Mouse (Mus musculus) C2C12 (cell line): ENCODE results near the gene Pank1. TPM values are rescaled to one million over a fixed set of nuclear protein-coding genes. Genes with fewer than 3 reads are reported as not detected.

ENCODE experiments used
- H3K27me3 ChIP-seq: one replicate; pipeline ENCODE4 v1.6.1; 2011; ENCODE audit not compliant: control insufficient read depth, insufficient read depth, insufficient read length
- H3K36me3 ChIP-seq: one replicate; pipeline ENCODE4 v1.6.1; 2011; ENCODE audit not compliant: control insufficient read depth, insufficient read depth
- H3K4me3 ChIP-seq: one replicate; pipeline ENCODE4 v1.5.1; 2011; ENCODE audit warnings: mild to moderate bottlenecking, control low read depth; ENCODE audit not compliant: poor library complexity, insufficient read depth, severe bottlenecking
- H3K79me2 ChIP-seq: one replicate; pipeline ENCODE4 v1.6.1; 2011; ENCODE audit not compliant: control insufficient read depth, insufficient read depth
- H3K79me3 ChIP-seq: one replicate; pipeline ENCODE4 v1.6.1; 2011; ENCODE audit warnings: low read depth, control low read depth
- H3ac ChIP-seq: one replicate; pipeline ENCODE3; 2011; ENCODE audit warnings: low read depth; ENCODE audit not compliant: control insufficient read depth, insufficient read length
- CEBPB ChIP-seq: IDR thresholded peaks from one replicate; pipeline ENCODE4 v1.6.1; 2011; ENCODE audit warnings: low read depth, mild to moderate bottlenecking, control low read depth, moderate library complexity
- CTCF ChIP-seq: IDR thresholded peaks from one replicate; pipeline ENCODE4 v1.5.1; 2011; ENCODE audit not compliant: control insufficient read depth, insufficient read depth, insufficient read length
- FOSL1 ChIP-seq: IDR thresholded peaks from one replicate; pipeline ENCODE4 v1.8.0; 2011; ENCODE audit warnings: mild to moderate bottlenecking, low read length; ENCODE audit not compliant: poor library complexity, insufficient read depth, severe bottlenecking
- MAX ChIP-seq: IDR thresholded peaks from one replicate; pipeline ENCODE4 v1.6.1; 2011; ENCODE audit warnings: mild to moderate bottlenecking, control low read depth
- MYOD1 ChIP-seq: IDR thresholded peaks from one replicate; pipeline ENCODE4 v1.6.1; 2011; ENCODE audit warnings: low read depth; ENCODE audit not compliant: control insufficient read depth, insufficient read length
- MYOG ChIP-seq: IDR thresholded peaks from one replicate; pipeline ENCODE4 v1.6.1; 2011; ENCODE audit not compliant: control insufficient read depth, insufficient read length; ENCODE audit errors: extremely low read depth
- USF1 ChIP-seq: IDR thresholded peaks from one replicate; pipeline ENCODE4 v1.6.1; 2011; ENCODE audit warnings: low read depth, mild to moderate bottlenecking, control low read depth, moderate library complexity
- long read RNA-seq, 2 experiments: library from polyadenylated mRNA; unstranded; transcript quantifications; one replicate each; pipeline ENCODE4 v2.0.0; 2019 to 2020
- polyA plus RNA-seq: library from polyadenylated mRNA; unstranded; fragments of >200 nt; fragmentation: generic; extraction: Trizol; gene quantifications from one replicate; pipeline ENCODE4 v1.2.1, GENCODE M21; 2012; ENCODE audit warnings: missing spikeins

Pank1 gene
- 5.1 TPM for polyA plus RNA-seq
- long read RNA-seq, experiment 1, full-length matches to known transcripts: 3 of 7 reads
- long read RNA-seq, experiment 1, partial matches to known transcripts: 3 of 7 reads
- long read RNA-seq, experiment 1, other reads (novel, unspliced or antisense): 1 of 7 reads
- long read RNA-seq, experiment 2, partial matches to known transcripts: 1 of 3 reads
- long read RNA-seq, experiment 2, other reads (novel, unspliced or antisense): 2 of 3 reads

- peak within 1 kb of the TSS; percentile 97 for H3ac ChIP-seq
- no peak for TF ChIP-seq CTCF
- TF ChIP-seq MAX: peak; percentile 17
Observed at GRCm38 (mm10) chr19:34878603-34879541, at the start of gene Pank1. TSS of gene Pank1 (minus strand) at chr19:34879455.

GRCm38 (mm10) chr19:34922603-34922963 lies 43.3 kb upstream of the Pank1 start:
- peaks cover 37% of the 10 kb centered on the region for H3K79me3 ChIP-seq
- peak overlapping the region; percentile 98 for H3K4me3 ChIP-seq
- TF ChIP-seq FOSL1: no peak
- TF ChIP-seq USF1: peak; percentile 79
- peaks cover 26% of the 10 kb centered on the region for H3K36me3 ChIP-seq
- H3K79me2 ChIP-seq: peaks cover 55% of the 10 kb centered on the region
- peak overlapping the region; percentile 98 for H3ac ChIP-seq
- H3K27me3 ChIP-seq: no peaks in the 10 kb centered on the region

More at GRCm38 (mm10) chr19:34878603-34879541, at the start of gene Pank1:
- Histone ChIP-seq H3K4me3 (peak within 1 kb of the TSS; percentile 63), H3K36me3 (no peaks in the 10 kb centered on the region), H3K27me3 (no peaks in the 10 kb centered on the region), H3K79me3 (peaks cover 20% of the 10 kb centered on the region), H3K79me2 (peaks cover 51% of the 10 kb centered on the region)

- Histone ChIP-seq H3ac (peak within 1 kb of the TSS; percentile 98), H3K79me2 (peaks cover 49% of the 10 kb centered on the region), H3K79me3 (peaks cover 37% of the 10 kb centered on the region), H3K27me3 (no peaks in the 10 kb centered on the region), H3K36me3 (peaks cover 24% of the 10 kb centered on the region), H3K4me3 (peak within 1 kb of the TSS; percentile 98)
- TF ChIP-seq FOSL1 (no peak), CTCF (no peak), CEBPB (no peak), MYOD1 (no peak)
Observed at GRCm38 (mm10) chr19:34921652-34922602, 42.7 kb upstream of the Pank1 start, which contains the start of gene Kif20b. TSS of gene Kif20b (plus strand) at chr19:34922361.

DNA sequence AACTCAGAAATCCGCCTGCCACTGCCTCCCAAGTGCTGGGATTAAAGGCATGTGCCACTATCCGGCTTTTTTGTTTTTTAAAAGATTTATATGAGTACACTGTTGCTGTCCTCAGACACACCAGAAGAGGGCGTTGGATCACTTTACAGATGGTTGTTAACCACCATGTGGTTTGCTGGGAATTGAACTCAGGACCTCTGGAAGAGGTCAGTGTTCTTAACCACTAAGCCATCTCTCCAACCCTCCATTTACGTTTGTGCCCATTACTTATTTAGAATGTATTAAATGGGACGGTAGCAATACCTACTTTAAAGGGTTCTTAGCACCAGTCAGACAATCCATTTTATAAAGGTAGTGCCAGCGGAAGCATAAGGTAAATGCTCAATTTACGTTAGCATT lies 42.0 kb upstream of the Pank1 start:
- H3K27me3 ChIP-seq: no peaks in the 10 kb centered on the region
- peaks cover 19% of the 10 kb centered on the region for H3K36me3 ChIP-seq
- TF ChIP-seq CEBPB (no peak), MYOG (no peak), MYOD1 (no peak), USF1 (no peak), MAX (no peak), FOSL1 (no peak), CTCF (no peak)
- peaks cover 42% of the 10 kb centered on the region for H3K79me2 ChIP-seq
- H3K79me3 ChIP-seq: peaks cover 37% of the 10 kb centered on the region
- H3K4me3 ChIP-seq: peak overlapping the region; percentile 98
- no peak overlapping the region for H3ac ChIP-seq

GRCm38 (mm10) chr19:34920531-34920930 lies 41.3 kb upstream of the Pank1 start:
- H3K27me3 ChIP-seq: no peaks in the 10 kb centered on the region
- peaks cover 12% of the 10 kb centered on the region for H3K36me3 ChIP-seq
- no peak overlapping the region for H3ac ChIP-seq
- peaks cover 32% of the 10 kb centered on the region for H3K79me3 ChIP-seq
- peaks cover 35% of the 10 kb centered on the region for H3K79me2 ChIP-seq
- H3K4me3 ChIP-seq: no peak overlapping the region
- TF ChIP-seq FOSL1 (no peak), MYOG (no peak), CTCF (no peak), MAX (no peak), MYOD1 (no peak), USF1 (no peak), CEBPB (no peak)
